Mouse (Mus musculus) limb, embryonic 11.5 days (tissue): ENCODE data around the gene Lrrc4c. TPM values are rescaled to one million over a fixed set of nuclear protein-coding genes. Genes with fewer than 3 reads are reported as not detected.

Experiments
- ATAC-seq: fragments of 200-750 bp; cut with Nextera tagmentation; 2 replicates; pipeline ENCODE4 v1.8.0; 2017; ENCODE audit warnings: low read depth; ENCODE audit not compliant: insufficient number of reproducible peaks, low FRiP score, low TSS enrichment
- DNase-seq: peaks from one replicate; pipeline ENCODE4 v3.0.0-alpha.2; 2015; ENCODE audit warnings: low spot score
- H3K27ac ChIP-seq: fragments of 300-500 bp; sonication (generic); replicated peaks from 2 replicates; pipeline ENCODE4 v1.5.1; 2014; ENCODE audit warnings: low read depth, mild to moderate bottlenecking, low read length
- H3K27me3 ChIP-seq: fragments of 300-500 bp; sonication (generic); 2 replicates; pipeline ENCODE4 v1.6.1; 2014; ENCODE audit warnings: mild to moderate bottlenecking, low read length, mixed read lengths; ENCODE audit not compliant: control insufficient read depth, insufficient read depth
- H3K36me3 ChIP-seq: fragments of 300-500 bp; sonication (generic); 2 replicates; pipeline ENCODE4 v1.6.1; 2014; ENCODE audit warnings: mild to moderate bottlenecking, low read length, moderate library complexity, mixed read lengths; ENCODE audit not compliant: control insufficient read depth, insufficient read depth
- H3K4me1 ChIP-seq: fragments of 300-500 bp; sonication (generic); 2 replicates; pipeline ENCODE4 v1.6.1; 2014; ENCODE audit warnings: low read length, mixed read lengths; ENCODE audit not compliant: control insufficient read depth, insufficient read depth
- H3K4me2 ChIP-seq: fragments of 300-500 bp; sonication (generic); 2 replicates; pipeline ENCODE4 v1.6.1; 2014; ENCODE audit warnings: low read depth, mild to moderate bottlenecking, moderate library complexity; ENCODE audit not compliant: severe bottlenecking
- H3K4me3 ChIP-seq: fragments of 300-500 bp; sonication (generic); 2 replicates; pipeline ENCODE4 v1.5.1; 2014; ENCODE audit warnings: low read depth, low read length
- H3K9ac ChIP-seq: fragments of 300-500 bp; sonication (generic); 2 replicates; pipeline ENCODE4 v1.6.1; 2014; ENCODE audit warnings: mild to moderate bottlenecking, low read length
- H3K9me3 ChIP-seq: fragments of 300-500 bp; sonication (generic); 2 replicates; pipeline ENCODE4 v1.6.1; 2016; ENCODE audit warnings: low read length; ENCODE audit not compliant: control insufficient read depth
- WGBS: fragments of 180-500 bp; shearing (Covaris S2); extraction: QIAGEN DNeasy Blood & Tissue Kit; methylation state at CpG from one replicate; pipeline ENCODE4 v1.1.7; 2014; 5-methylcytosine and 5-hydroxymethylcytosine counted together
- polyA plus RNA-seq: library from polyadenylated mRNA; unstranded; fragments of >200 nt; fragmentation: Nextera tagmentation; extraction: Ambion mirVana; gene quantifications from 2 replicates; pipeline ENCODE4 v1.2.1, GENCODE M21; 2014

Gene Lrrc4c
- polyA plus RNA-seq, 1 experiment from 2014 or later = 0.13 TPM

DNA sequence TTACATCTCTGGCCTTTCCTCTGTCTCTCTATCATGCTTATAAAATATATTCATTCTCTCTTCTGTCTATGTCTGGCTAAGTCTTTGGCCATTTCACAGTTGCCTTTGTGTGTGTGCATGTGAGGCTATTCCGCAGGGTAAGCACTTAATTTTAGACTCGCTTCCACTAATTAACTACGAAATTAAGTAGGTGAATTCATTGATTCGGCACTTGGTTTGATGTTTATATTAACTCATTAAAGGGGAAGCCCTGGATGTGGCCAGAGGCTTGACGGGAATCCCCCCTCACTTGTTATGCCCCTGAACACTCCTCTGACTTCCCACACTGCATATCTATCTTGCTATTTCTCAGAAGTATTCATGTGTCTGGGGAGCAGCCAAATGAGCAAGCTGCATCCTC is 1169.6 kb downstream of the Lrrc4c start:
- no peak for DNase-seq
- H3K27ac ChIP-seq = no peak overlapping the region
- no peaks in the 10 kb centered on the region for H3K4me1 ChIP-seq
- WGBS = 69% methylated on average over 5 of the region's 5 CpGs
- H3K4me3 ChIP-seq = no peak overlapping the region
- H3K4me2 ChIP-seq = no peak overlapping the region
- H3K36me3 ChIP-seq = no peaks in the 10 kb centered on the region
- ATAC-seq = no peak
- no peaks in the 10 kb centered on the region for H3K9me3 ChIP-seq
- H3K9ac ChIP-seq = no peak overlapping the region
- no peaks in the 10 kb centered on the region for H3K27me3 ChIP-seq

DNA sequence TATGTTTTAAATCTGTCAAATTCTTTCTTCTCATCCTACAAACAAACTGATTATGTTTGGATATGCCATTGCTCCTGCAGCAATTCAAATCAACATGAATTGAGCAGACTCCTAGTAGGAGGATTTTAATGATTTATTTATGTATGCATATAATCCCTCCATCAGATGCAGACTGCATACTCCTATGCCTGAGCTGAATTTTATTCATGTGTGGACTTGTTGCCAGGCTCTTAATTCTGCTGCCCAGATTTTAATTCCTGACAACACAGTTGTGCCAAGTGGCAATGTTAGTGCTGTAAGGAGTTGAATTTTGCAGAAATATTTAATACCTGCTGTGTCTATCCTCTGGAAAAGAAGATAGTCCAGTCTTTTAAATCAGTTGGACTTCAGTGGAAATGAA is 1179.1 kb downstream of the Lrrc4c start:
- Histone ChIP-seq H3K9ac (no peak overlapping the region), H3K27ac (no peak overlapping the region), H3K27me3 (no peaks in the 10 kb centered on the region), H3K4me1 (no peaks in the 10 kb centered on the region), H3K4me3 (no peak overlapping the region), H3K36me3 (no peaks in the 10 kb centered on the region), H3K9me3 (no peaks in the 10 kb centered on the region), H3K4me2 (no peak overlapping the region)
- ATAC-seq = no peak
- DNase-seq = no peak

DNA sequence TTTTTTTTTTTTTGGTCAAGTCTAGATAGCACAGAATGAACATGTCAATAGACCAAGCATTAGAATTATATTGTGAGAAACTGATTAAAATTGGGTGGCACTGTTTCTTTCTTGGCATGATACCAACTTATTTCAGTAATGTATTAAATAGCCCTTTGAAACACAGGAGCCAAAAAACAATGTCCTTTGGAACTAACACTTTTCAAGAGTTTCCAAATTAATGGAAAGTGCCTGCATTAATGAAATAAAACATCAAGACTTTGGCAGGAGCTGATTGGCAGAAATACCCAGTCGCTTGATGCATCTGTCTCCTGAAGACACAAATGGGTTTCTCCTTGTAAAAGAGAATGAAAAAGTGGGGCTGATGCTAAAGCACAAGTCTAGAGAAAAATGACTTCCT is 1184.5 kb downstream of the Lrrc4c start:
- H3K27me3 ChIP-seq = no peaks in the 10 kb centered on the region
- H3K4me1 ChIP-seq = no peaks in the 10 kb centered on the region
- no peak overlapping the region for H3K4me3 ChIP-seq
- H3K4me2 ChIP-seq = no peak overlapping the region
- 77% methylated on average over 1 of the region's 1 CpGs for WGBS
- DNase-seq (no peak), ATAC-seq (no peak)
- H3K9me3 ChIP-seq = no peaks in the 10 kb centered on the region
- no peaks in the 10 kb centered on the region for H3K36me3 ChIP-seq
- H3K27ac ChIP-seq = no peak overlapping the region
- no peak overlapping the region for H3K9ac ChIP-seq

DNA sequence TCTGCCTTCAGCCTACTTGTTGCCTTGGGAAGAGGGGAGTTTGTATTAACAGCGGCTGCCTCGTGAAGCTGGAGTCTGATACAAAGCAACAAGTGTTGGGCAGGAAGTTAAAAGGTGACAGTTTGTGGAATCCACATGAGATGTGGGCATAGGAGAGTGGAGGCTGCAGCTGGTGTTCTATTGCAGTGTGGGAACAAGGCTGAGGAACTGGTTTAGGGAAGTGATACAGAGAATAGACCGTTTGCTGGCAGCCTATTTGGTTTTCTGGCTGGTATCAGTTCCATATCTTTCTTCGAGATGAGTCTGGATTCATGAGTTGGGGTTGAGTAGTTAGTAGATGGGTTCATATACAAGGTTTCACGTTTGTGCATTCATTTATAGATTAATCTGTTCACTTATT is 1186.9 kb downstream of the Lrrc4c start:
- H3K36me3 ChIP-seq = no peaks in the 10 kb centered on the region
- DNase-seq = no peak
- no peak overlapping the region for H3K4me2 ChIP-seq
- no peaks in the 10 kb centered on the region for H3K27me3 ChIP-seq
- H3K27ac ChIP-seq = no peak overlapping the region
- no peak for ATAC-seq
- H3K9me3 ChIP-seq = no peaks in the 10 kb centered on the region
- H3K9ac ChIP-seq = no peak overlapping the region
- WGBS = 75% methylated on average over 5 of the region's 5 CpGs
- H3K4me3 ChIP-seq = no peak overlapping the region
- no peaks in the 10 kb centered on the region for H3K4me1 ChIP-seq

DNA sequence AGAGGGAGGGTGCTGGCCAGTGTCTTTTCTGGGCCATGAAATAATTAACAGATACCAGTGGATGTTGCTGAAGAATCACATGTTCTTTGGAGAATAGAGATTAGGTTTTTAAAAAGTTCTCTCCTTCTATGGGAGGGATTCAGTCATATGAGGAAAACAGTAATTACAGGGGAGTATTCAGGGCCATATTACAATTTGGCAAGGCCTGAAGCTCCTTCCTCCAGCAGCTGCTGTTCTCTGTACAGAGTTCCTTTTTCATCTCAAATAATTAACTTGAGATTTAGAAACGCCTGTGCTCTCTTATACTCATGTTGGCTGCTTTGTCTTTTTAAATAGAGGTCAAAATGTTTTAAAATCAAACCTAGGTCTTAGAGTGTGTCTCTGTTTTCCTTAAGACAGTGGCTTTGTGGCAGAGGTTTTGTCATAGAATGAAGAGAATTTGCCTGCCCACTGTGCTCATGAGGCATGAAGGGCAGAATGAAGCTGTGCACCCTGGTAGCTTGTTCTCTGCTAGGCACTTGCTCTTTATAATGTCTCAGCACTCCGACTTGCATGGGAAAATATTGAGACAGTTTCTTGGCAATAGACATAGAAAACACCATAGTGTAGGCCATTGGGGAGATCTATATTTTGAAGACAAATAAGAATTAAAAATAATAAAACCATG is 1206.4 kb downstream of the Lrrc4c start:
- Histone ChIP-seq H3K4me3 (no peak overlapping the region), H3K36me3 (no peaks in the 10 kb centered on the region), H3K4me1 (no peaks in the 10 kb centered on the region), H3K27me3 (no peaks in the 10 kb centered on the region), H3K4me2 (no peak overlapping the region), H3K9ac (no peak overlapping the region), H3K9me3 (no peaks in the 10 kb centered on the region), H3K27ac (no peak overlapping the region)
- WGBS = 75% methylated on average over 2 of the region's 2 CpGs
- DNase-seq (no peak), ATAC-seq (no peak)

DNA sequence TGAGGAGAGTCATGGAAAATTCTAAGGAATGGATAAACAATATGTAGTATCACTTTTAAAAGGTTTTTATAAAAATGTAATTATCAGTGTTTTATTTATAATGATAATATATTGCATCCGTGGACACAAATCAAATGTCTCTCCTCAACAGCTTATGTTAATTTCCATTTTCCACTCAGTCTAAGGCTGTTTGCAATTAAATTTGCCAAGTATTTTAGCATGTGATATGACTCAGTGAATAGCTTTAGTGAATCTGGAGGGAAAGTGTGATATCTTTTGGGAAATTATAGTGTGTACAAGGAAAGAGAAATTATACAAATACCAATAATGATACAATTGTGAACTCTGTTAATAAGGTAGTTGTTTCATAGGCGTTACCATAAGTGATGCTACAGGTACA is 1207.1 kb downstream of the Lrrc4c start:
- H3K4me3 ChIP-seq = no peak overlapping the region
- DNase-seq (no peak), ATAC-seq (no peak)
- no peaks in the 10 kb centered on the region for H3K9me3 ChIP-seq
- no peaks in the 10 kb centered on the region for H3K36me3 ChIP-seq
- WGBS = 89% methylated on average over 2 of the region's 2 CpGs
- H3K27me3 ChIP-seq = no peaks in the 10 kb centered on the region
- H3K27ac ChIP-seq = no peak overlapping the region
- no peak overlapping the region for H3K9ac ChIP-seq
- H3K4me2 ChIP-seq = no peak overlapping the region
- no peaks in the 10 kb centered on the region for H3K4me1 ChIP-seq

DNA sequence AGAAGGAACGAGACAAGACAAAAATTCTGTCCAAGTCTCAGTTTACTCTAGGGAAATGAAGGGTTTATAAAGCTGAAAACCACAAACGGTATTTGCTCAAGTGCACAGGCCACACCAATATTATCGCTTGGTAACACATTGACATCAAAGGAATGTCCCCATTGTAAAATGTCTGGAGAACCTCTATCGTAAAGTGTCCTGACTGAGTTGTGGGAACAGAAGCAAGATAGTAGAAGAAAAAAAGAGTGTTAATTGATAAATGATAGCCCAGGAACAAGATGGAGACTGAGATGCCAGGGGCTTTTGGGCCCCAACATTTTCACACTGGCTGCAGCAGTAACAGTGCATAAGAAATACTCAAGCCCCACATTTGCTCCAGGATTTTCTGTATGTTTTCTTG is 1212.7 kb downstream of the Lrrc4c start:
- no peaks in the 10 kb centered on the region for H3K27me3 ChIP-seq
- DNase-seq (no peak), ATAC-seq (no peak)
- no peaks in the 10 kb centered on the region for H3K4me1 ChIP-seq
- no peaks in the 10 kb centered on the region for H3K9me3 ChIP-seq
- no peak overlapping the region for H3K4me3 ChIP-seq
- no peak overlapping the region for H3K27ac ChIP-seq
- no peak overlapping the region for H3K4me2 ChIP-seq
- H3K36me3 ChIP-seq = no peaks in the 10 kb centered on the region
- no peak overlapping the region for H3K9ac ChIP-seq
- 70% methylated on average over 4 of the region's 4 CpGs for WGBS

DNA sequence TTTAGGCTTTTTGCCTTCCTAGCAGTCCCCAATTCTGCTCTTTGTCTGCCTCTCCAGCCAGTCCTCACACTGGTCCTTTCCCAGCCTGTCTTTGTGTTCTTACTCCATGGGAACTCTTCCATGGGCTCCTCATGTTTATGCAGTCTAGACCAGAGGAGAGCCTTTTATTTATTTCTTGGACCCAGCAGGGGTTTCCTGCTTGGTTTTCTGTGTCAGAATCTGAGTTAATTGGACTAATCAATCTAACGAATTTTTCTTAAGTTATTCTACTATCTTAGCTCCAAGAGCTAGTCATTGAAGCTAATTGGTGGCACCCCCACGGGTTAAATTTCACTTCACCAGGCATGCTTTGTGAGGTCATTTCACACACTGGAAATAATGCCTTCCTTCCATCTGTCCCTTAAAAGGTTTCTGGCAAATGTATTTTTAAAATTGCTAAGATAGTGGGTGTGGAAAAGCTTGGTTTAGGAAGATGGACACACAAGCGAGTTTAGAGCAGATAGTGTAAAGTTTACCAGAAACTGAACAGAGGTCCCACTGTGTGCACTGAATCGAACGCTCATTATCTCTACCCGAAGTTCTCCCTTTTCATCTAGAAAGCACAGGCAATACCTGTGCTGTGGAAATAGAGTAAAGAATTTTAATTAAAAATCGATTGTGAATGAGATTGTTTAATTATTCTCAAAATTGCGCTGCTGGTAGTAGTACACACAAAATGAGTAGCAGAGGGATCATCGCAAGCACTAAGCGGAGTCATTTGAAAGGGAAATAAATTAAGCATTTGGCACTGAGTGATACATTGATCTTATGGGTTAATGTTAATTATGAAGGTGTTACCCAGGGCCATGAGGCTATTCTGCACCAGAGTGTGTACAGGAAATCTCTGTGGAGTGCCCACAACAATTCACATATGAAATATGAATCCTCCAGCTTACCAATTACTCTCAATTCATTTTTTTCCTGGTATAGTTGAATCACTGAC is 1226.0 kb downstream of the Lrrc4c start:
- Histone ChIP-seq H3K27me3 (no peaks in the 10 kb centered on the region), H3K36me3 (no peaks in the 10 kb centered on the region), H3K9ac (no peak overlapping the region), H3K4me1 (no peaks in the 10 kb centered on the region), H3K4me3 (no peak overlapping the region), H3K9me3 (no peaks in the 10 kb centered on the region), H3K27ac (no peak overlapping the region), H3K4me2 (no peak overlapping the region)
- WGBS = 79% methylated on average over 10 of the region's 10 CpGs
- DNase-seq (no peak), ATAC-seq (no peak)
